Mouse (Mus musculus) A20 (cell line): ENCODE results near the gene Bcl2l15.
"Not testable (repeated sequence)": the region's sequence is repeated elsewhere in the genome, so short reads cannot be mapped to it uniquely, and the experiment has no call there.

Experiments used
- DNase-seq: peaks from one replicate; pipeline ENCODE4 v3.0.0-alpha.2; 2011; ENCODE audit warnings: low read depth, low spot score

The Bcl2l15 gene

GRCm38 (mm10) chr3:103832426-103832825 lies at the start of gene Bcl2l15:
Gene Bcl2l15 (plus strand): TSS chr3:103832601.
- DNase-seq, result no peak

GRCm38 (mm10) chr3:103782844-103783609 lies 49.4 kb upstream of the Bcl2l15 start:
- DNase-seq, result no peak

- DNase-seq, result no peak
These were observed 45.2 kb upstream of the Bcl2l15 start for GRCm38 (mm10) chr3:103787225-103787624.

- DNase-seq, result no peak
These were observed 43.3 kb upstream of the Bcl2l15 start for GRCm38 (mm10) chr3:103789096-103789495.

- no peak for DNase-seq
These were observed 42.5 kb upstream of the Bcl2l15 start for GRCm38 (mm10) chr3:103789891-103790345.

DNA sequence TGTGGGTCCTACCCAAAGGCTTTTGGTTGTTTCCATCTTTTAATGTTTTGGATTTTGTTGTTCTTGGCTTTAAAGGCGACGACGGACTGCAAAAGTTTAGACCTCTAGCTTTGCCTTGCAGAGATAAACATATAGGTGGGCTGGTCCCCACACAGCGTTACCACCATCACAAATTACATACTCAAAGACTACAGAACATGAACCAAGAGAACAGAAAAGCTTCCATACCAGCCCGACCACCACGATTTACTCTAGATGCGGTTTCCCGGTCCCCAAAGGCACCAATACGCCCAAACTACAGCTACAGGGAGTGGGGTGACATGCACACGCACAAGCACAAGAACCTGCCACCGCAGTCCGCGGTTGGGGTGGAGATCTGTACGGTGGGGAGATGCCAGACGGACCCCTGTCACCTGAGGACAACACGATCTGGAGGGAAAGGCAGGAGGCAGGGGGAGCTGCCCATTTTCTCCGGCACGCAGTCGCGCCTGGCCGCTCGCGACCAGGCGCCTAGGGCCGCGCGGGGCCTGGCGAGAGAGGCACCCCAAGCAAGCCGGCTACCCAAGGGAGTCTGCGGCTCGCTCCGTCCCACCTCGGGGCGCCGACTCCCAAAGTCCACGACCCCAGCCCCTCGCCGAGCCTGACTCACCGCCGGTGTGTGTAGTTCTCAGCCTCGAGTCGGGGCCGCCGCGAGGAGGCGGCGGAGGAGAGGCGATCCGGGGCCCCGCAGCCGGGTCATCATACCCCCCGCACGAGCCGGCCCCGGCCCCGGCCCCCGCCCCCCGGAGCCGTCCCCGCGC lies 41.9 kb upstream of the Bcl2l15 start:
- peak; percentile 75 for DNase-seq

- DNase-seq, result peak; percentile 93
These were observed 40.9 kb upstream of the Bcl2l15 start, which contains the start of gene Hipk1 for GRCm38 (mm10) chr3:103791230-103792110. Gene Hipk1 (minus strand): TSS chr3:103791563.

DNA sequence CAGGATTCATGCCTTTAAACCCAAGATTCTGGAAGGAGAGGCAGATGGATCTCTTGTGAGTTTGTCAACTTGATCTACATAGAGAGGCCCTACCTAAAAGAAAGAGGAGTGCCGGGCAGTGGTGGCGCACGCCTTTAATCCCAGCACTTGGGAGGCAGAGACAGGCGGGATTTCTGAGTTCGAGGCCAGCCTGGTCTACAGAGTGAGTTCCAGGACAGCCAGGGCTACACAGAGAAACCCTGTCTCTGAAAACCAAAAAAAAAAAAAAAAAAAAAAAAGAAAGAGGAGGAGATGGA lies 40.3 kb upstream of the Bcl2l15 start:
- not testable (repeated sequence) for DNase-seq

GRCm38 (mm10) chr3:103792566-103792965 lies 39.8 kb upstream of the Bcl2l15 start:
- no peak for DNase-seq

DNA sequence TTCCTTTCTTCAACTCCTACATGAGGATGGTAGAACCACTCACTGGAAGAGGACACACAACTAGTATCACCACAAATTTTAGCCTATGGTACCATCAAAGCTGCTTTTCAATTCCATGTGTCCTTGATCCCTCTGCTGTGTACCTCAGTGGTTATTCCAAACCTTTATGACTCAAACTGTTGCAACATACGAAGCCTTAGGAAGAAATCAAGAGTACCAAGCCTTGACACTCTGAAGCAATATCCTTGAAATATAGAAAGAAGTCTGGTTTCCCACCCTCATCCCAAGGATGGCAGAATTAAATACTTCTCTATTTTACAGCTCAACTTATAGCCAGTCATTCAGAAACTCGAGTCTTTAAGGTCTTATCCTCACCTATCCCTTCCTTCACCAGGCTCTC lies 36.0 kb upstream of the Bcl2l15 start:
- DNase-seq, result no peak

GRCm38 (mm10) chr3:103799507-103799906 lies 32.9 kb upstream of the Bcl2l15 start:
- DNase-seq, result no peak

GRCm38 (mm10) chr3:103801631-103802531 lies 30.5 kb upstream of the Bcl2l15 start:
- no peak for DNase-seq

DNA sequence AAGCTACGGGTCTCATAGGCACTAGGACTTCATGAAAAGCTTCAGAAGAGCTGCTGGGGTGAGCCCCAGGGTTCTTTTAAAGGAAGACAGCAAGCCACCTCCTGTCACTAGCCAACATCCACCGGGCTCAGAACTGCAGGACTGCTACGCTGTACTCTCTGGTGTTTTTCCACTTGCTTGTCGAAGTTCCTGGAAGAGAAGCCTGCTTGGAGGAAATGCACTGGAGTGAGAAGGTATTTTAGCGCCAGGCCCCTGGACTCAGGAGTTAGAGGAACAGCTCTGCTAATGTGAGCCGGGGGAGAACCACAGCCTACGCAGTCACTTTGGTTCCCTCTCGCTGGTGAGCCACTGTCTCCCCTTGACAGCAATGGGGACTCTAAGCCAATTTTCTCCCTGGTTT lies 29.5 kb upstream of the Bcl2l15 start:
- DNase-seq, result no peak

DNA sequence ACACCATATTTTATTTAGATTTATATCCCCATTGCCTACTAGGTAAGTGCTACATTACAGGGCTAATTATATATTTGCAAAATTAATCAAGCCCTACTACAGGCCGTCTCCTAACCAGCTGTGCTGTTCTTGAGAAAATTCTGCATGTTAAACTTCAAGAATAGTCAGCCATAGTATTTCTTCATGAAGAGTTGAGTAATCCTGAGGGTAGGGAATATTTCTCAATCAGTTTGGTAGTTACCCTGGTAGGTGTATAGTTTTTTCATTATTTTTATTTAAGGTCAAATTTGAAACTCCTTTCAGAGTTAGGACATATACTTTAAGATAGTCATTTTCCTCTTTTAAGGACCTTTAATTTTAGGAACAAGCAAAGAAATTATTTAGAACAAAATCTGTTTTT lies 26.7 kb upstream of the Bcl2l15 start:
- no peak for DNase-seq

DNA sequence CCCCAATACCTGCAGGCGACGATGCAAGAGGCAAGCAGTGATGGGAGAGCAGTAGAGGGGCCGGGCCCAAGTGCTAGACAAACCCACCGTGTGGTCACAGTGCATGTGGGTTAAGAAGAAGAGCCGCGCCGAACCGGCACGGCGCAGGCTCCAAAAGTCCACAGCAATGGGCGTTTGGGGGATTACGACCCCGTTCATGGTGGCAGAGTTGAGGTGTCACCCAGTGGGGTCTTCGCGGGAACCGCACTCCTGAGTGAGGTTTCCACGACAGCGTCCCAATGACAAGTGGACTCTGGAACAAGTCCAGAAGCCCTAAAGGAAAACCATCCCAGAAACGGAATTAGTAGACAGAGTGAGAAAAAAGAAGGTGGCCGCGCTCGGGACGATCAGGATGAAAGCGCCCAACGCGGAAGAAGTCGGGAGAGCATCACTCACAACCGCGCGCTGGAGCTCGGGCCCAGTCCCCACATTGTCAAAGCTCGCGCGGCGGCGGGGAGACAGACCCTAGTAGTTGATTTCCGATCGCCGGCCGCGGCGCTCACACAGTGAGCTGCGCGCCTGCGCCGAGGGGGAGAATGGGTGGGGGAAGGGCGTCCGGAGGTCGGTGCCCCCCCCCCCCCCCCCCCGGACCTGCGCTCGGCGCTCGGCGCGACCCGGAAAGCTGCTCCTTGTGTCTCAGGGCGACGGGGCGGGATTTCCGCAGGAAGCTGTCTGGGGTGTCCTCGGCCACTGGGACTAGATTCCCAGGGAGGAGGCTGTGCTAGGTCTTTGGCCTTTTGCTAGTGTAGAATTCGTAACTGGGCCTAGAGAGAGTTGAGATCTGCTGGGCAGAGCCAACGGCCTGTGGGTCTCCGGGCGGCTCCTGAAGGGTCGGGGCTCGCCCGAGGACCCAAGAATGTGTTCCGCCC lies 23.3 kb upstream of the Bcl2l15 start, which contains the start of the genes Dclre1b, Ap4b1 and Gm43064:
Gene Dclre1b (minus strand): TSS at position 554 of the 908 bp plus-strand sequence.
Gene Ap4b1 (plus strand): TSS at position 630 of the 908 bp plus-strand sequence.
Gene Gm43064 (plus strand): TSS at position 683 of the 908 bp plus-strand sequence.
- DNase-seq, result peak; percentile 96

DNA sequence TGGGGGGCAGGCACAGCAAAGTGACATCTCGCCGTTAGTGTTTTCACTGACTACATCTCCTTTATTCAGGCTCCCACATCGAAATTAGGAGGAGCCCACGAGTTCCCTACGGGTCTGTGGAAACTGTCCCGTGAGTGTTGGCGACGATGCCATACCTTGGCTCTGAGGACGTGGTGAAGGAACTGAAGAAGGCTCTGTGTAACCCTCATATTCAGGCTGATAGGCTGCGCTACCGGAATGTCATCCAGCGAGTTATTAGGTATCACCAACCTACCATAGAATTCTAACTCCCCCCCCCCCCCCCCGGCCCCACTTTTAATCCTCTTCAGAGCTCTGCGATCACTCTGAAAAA lies 22.6 kb upstream of the Bcl2l15 start:
- no peak for DNase-seq

DNA sequence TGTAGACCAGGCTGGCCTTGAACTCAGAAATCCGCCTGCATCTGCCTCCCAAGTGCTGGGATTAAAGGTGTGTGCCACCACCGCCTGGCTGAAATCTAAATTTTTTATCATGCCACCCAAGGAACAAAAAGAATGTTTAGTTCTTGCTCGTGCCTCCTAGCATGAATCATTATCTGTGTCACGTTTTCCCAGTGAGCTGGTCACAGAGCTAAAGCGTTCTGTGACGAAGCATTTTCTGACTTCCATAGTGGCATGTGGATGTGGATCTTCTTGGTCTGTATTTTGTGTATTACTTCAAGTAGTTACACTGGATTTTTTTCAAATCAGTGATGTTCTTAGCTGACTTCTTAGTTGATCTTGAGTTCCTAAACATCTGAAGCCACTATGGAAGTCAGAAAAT lies 21.4 kb upstream of the Bcl2l15 start:
- DNase-seq, result no peak

GRCm38 (mm10) chr3:103827548-103827947 lies 4.9 kb upstream of the Bcl2l15 start:
- peak; percentile 37 for DNase-seq

GRCm38 (mm10) chr3:103829036-103829435 lies 3.4 kb upstream of the Bcl2l15 start:
- no peak for DNase-seq

DNA sequence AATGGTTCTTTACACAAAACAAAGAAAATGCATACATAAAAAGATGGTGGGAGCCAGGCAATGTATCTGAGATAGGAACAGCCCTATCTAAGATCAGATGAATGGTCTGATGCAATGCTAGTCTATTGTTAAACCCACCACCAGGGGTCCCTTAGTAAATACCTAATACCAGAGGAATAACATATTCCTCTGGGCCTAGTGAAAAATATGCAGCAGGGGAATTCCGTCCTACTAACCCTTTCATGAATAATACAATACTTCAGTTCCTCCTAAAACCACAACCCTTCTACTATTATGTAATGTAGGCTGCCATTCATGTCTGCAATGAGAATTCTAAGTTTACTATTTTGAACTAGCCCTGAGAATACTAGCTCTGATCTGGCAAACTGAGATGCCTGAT lies 1.7 kb upstream of the Bcl2l15 start:
- DNase-seq, result peak; percentile 40
